Mouse (Mus musculus): ENCODE measurements around the gene Evpl.

GRCm38 (mm10) chr11:116265352-116265751 is 27.5 kb upstream of the Evpl start:
- TF ChIP-seq CTCF (IDR thresholded peaks at IDR 0.05; ENCODE audit: low read depth, low read length): no peak
- TF ChIP-seq POLR2A (IDR thresholded peaks at IDR 0.05; ENCODE audit: borderline replicate concordance, low read depth, low read length): no peak

Data from bone marrow macrophage, adult 2 months (primary cell).